Mouse (Mus musculus) adrenal gland, adult 18-20 months (tissue): Measurements from ENCODE around the gene Timm44. TPM values are rescaled to one million over a fixed set of nuclear protein-coding genes. Genes with fewer than 3 reads are reported as not detected.
"Not testable (repeated sequence)": the region's sequence is repeated elsewhere in the genome, so short reads cannot be mapped to it uniquely, and the experiment has no call there.

Experiments used
- DNase-seq, 2 experiments: peaks; one replicate each; pipeline ENCODE4 v3.0.0; 2021 to 2022; ENCODE audit warnings: low spot score in 2 of 2
- total RNA-seq, 2 experiments: library from RNA; stranded (reverse); gene quantifications; 1 replicate in 1 of 2; 2 replicates in 1 of 2; pipeline ENCODE4 v1.2.3; 2021

Timm44 gene
- total RNA-seq, 2 experiments from 2014 or later, result 99.4 to 107 TPM

DNA sequence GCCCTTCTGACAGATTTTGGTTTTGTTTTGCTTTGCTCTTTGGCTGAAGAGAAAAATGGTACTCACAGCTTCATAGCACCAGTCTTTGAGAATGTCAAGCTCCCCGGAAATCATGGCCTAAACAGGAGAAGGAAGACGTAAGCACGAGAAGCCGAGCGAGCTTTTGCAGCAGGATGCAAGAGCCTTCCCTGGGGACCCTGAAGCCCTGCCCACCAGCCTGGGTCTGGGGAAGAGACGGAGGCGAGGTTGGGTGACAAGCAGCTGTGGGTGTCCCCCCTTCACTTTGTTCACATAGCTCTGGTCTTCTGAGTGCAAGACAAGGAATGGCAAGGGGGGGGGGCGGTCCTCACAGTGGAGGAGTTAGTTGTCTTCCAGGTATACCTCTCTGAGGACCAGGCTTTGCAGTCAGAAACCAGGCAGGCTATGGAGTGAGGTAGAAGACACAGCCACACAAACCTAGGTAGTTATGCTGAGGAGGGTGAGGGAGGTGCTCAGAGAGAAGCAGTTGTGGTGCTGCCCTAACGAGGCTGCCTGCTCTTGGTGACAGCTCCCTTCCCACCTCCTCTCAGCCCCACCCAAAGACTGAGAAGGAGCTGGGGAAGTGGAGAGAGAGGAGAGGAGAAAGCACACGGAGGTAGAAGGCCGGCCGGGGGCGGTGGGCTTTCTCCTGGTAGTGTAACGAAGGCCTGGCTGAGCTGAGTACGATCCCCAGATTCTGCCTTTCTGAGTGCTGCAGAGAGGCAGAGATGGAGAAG, 10.4 kb downstream of the Timm44 start:
- DNase-seq, result no peak

DNA sequence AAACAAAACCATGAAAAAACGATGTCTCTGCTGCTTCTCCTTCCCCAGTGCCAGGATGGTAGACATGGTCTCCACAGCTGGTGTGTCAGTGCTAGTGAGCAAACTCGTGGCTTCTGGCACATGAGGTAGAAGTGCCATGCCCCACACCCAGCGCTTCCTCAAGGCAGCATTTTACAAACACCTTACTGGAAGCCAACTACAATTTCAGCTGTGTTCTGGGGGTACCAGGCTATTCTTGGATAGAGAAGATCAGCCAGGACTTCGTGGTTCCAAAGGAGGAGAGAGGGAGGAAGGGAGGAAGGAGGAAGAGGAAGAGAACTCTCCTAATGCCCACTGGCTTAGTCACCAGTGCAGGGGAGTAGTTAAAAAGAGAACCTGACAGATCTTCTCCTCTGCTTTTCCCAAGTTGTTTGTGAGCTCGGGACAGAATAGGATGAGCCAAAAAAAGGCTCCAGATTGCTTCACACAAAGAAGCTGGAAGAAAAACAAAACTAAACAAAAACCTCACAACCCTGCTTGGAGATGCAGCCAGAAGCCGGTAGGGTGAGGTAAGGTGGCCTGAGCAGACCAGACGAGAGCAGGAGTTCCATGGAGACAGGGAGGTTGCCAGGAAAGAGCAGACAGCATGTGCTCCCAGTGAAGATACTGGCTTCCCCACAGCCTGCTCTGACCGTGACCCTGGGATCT, 12.5 kb downstream of the Timm44 start:
- DNase-seq, result no peak

DNA sequence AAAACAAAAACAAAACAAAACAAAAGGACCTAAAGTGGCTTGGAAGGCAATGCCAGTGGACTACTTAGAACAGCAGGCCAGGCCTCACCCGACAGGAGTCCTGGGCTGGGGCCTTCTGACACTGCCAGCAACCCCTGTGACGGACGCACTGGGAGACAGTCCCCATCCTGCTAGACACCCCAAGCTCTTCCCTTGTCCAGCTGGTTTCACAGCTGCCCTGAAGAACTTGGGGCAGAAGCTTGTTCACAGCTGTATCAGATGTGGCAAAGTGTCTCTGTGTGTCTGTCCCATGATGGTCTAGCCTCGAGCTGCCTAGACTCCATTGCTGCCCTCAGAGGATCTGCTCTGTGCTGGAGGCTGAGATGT, 15.9 kb downstream of the Timm44 start:
- no peak for DNase-seq

DNA sequence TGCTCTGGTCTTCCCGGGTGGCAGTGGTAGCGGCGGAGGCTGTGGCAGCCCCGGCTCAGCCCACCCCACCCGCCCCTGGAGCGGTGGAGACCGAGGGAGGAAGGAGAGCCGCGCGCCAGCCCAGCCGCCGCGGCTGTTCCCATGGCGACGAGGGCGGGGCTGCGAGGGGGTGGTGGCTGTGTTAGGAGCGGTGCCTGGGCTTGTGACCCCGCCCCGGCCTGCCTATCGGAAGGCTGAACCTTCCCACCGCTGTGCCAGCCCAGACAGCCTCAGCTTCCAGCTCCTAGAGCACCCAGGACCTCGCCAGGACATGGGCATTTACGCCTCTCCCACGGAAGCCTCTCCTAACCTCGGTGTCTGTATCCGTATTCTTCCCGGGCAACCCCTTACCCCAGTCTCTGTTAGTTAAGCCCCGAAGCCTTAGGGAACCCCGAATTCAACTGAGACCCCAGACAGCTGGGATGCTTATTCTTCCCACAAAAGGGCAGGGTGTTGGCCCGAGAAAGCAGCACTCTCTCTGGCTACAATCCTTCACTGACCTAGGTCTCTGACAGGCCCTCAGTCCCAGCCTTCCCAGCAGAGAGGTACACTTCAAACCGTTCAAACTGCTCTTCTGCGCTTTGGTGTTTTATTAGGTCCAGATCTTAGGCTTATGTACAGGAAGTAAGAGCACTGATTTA, 16.4 kb downstream of the Timm44 start, which contains the start of gene Ctxn1:
Gene Ctxn1 (minus strand): TSS at position 150 of the 680 bp plus-strand sequence.
- peak; percentile 98 for DNase-seq

DNA sequence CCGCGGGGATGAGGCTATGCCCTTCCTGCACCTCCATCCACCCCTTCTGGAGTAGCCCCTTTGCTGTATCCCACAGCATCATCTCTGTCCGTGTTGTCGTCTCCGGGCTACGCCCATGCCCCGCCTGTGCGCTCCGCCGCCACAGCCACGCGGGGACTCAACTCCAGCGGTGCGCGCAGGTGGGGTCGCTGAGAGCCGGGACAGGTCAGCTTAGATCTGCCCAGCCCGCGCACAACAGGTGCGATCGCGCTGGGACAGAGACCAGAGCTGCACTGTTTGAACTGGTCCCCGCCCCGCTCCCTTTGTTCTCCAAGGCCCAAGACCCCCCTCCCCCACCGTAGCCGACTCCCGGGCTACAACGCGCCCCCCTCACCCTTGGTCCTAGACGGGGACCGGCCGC, 17.0 kb downstream of the Timm44 start:
- DNase-seq, result no peak

DNA sequence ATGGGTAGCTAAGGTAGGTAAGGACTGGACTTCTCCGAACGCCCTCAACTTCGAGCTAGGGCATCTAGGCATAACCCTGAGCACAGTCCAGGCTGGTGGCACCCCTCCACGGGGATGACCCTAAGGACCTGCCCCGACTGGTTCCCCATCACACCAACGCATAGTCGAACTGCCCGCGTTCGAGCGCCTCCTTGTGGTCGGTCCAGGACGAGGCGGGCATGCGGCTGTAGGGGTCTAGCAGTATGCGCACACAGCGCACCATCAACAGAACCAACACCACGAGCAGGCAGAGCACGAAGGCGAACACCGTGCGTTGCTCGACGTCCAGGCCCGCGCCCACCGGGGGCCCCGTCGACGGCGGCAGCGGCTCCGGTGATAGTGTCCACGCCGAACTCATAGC, 17.5 kb downstream of the Timm44 start:
- DNase-seq, result peak; percentile 67 to 73

DNA sequence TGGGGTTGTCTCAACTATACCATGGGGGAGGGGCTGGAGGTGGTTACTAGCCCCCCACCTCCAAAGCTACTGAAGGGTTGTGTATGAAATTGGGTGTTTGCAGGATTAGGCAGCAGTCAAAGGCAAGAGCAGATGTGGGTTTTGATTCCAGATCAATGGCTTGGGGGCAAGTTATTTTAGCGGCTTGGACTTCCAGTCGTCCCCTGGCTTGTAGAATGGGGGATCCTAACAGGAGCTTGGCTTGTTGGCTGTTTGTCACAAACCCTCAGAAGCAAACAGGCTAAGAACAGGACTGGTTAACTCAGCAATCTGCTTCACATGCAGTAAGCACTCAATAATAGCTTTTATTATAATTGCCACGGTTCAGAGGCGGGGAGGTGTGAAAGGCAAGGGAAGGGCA, 18.4 kb downstream of the Timm44 start:
- no peak for DNase-seq

DNA sequence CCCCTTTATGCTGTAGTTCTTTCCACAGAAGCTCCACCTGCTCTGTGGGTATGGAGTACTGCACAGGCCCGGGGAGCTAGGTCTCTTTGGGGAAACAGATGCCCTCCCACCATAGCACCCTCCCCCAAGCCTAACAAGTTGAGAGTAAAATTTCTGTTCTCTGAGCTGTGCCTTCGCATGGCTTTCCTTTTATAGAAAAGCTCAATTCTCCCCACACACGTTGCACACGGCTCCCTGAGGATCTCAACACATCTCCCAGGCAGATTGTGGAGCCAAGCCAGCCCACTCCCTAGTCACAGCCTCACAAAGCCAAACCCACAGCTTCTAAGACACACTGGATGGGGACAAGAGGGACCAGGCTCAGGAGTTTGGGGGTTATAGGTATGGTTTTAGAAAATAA, 18.8 kb downstream of the Timm44 start:
- DNase-seq, result no peak

DNA sequence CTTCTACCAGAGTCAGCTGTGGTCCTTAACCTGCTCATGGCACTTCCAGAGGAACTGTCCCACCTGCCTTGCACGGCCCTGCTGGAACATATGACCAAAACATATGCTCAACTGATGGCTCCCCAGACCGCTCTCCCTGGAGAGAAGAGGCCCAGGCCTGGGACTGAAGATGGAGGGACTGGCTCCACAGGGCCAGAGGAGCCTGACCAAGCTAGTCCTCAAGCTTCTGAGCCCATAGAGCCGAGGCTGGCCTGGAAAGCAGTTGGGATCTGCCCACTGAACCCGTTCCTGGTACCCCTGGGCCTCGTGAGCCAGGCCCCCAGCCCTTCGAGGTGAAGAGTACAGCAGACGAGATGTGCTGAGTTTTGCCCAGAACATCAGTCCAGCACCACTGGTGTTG, 20.2 kb downstream of the Timm44 start:
- DNase-seq, result not testable (repeated sequence)

DNA sequence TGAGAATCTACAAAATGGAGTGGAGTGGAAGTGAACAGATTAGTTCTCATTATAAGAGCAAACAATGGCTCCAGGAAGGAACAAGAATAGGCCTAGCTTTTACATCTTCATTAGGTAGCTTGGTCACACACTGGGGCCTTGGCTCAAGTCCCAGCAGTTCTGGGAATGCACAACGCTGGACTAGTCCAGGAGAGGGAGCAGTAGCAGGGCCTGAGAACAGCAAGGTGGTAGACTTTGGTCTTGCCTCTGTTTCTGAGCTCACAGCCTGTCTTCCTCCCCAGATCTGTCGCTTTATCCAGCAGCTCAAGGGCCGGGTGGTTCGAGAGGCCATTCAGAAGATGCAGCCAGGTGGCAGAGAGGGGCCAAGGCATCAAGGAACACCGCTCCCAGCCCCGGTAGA, 21.7 kb downstream of the Timm44 start:
- DNase-seq, result no peak

DNA sequence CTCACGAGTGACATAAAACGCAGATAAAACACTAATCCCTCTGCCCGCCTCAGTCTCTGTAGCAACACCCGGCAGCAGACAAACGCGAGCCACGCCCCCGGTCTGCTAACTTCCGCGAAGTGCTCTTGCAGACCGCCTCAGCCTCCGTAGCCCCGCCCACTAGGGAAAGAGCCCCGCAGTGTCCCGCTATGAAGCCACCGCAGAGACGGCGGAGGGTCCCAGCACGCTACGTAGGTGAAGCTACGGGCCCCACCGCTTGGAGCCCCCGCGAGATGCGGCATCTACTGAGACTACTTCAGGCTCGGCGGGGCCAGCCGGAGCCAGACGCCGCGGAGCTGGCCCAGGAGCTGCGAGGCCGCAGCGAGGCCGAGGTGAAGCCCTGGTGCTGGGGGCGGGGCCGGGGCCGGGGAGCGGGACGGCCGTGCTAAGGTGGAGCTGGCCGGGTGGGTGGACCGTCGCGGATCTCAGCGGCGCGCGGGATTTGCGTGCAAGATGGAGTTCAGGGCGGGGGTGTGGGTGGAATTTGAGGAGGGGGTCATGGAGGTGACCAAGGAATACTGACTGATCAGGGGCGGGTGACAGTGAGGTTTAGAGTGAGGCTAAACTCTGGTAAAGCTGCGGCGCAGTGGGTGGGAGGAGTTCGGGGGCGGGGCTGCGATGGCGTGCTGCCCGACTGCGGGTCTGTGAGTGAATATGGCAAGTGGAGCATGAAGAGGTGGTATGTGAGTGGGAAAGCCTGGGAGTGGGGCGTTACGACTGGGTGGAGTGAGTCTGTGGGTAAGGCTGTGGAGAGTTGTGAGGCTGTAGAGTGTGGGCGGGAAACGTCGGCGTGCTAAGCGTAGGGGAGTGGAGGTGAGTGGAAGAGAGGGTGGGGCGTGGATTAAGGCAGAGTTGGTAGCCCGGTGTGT, 22.5 kb downstream of the Timm44 start, which contains the start of gene Snapc2:
Gene Snapc2 (plus strand): TSS at position 147 of the 908 bp plus-strand sequence.
- DNase-seq, result peak; percentile 96

DNA sequence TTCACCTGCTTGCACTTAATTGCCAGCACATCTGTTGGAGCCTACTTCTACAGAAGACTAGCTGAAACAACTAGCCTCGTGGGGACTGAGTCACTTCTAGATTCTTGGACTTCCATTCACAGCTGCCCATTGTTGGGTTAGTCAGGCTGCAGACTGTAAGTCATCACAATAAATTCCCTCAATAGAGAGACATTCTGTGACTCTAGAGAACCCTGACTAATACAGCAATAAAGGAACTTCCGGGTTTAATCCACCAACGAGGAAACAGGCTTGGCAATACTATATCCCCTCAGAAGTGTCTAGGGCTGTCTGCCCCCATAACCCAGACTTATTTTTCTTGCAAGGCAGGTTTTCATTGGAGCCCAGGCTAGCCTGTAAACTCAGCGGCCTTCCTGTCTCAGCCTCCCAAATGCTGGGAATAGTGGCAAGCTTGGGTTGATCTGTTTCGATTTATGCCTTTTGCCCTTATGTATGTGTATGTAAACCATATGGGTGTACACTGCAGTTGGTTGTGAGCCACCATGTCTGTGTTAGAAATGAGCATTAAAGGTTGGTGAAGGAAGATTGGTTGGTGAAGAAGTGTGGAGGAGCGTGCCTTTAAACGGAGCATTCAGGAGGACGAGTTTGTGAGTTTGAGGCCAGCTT, 23.5 kb downstream of the Timm44 start:
- no peak for DNase-seq

DNA sequence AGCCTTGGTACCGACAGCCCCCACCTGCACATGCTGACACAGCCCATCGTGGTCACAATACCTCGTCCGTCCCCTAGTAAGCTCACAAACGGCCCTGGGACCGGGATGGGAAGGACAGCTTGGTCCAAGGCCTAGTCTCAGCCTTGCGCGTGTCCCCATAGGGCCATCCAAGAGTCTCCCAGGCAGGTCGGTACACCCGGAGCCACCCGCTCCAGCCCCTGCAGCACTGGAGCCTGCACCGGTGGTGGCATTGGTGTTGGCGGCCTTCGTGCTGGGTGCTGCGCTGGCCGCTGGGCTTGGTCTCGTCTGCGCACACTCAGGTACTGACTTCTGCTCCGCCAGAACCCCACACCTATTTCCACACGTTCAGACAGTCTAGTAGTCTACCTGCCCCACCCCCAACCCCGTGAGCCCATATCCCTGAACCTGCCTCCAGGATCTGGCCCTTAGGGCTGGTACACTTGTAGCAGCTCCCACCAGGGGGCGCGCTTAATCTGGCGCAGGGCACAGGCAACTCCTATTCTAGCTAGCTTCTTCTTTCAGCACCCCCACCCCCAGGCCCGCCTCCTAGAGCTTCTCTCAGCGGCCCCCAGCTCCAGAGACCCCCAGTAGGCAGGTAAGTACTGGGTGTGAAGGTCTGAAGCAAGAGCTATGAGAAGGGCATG, 25.3 kb downstream of the Timm44 start:
- peak; percentile 86 to 87 for DNase-seq

DNA sequence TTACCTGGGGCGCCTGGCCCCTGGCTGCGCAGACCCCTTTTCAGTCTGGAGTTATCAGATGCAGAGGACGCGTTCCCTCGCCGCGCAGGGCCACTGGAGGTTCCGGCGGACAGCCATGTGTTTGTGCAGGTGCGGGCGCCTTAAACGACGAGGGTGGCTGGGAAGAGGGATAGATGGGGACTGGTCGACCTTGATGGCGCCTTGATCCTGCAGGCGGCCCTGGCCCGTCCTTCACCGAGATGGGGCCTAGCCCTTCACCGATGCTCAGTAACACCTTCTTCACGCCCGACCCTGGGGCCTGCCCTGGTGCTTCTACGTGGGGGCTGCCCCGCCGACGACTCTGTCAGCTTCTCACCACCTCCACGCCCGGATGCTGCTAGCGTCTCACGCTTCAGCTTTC, 26.5 kb downstream of the Timm44 start:
- DNase-seq, result peak in 1 of 2 experiments; percentile 33

DNA sequence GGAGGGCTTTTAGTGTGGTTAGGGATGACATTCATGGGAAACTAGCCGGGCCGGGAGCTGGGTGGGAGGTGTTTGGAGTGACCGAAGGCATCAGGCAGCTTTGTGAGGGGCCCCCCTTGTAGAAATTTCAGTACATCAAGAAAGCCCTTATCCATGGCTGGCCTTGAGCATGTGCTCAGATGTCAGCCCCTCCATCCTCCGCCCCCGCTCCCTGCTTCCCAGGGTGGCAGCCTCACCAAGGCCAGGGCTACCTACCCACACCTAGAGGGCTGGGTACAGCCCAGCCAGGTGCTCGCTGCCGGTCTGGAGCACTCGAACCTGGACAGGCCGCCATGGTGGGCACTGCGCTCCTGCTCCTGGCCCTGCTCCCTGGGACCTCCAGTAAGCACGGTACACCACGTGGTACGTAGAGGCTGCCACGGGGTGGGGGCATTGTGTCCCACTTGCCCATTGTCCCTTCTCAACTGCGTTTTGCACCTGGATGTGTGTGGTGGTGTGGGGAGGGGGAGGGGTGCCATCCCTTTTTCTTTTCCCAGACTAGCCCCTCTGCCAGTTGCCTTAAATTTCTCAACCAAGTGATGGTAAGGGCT, 27.7 kb downstream of the Timm44 start, which contains the start of gene Tgfbr3l:
Gene Tgfbr3l (plus strand): TSS at position 264 of the 590 bp plus-strand sequence.
- peak in 1 of 2 experiments; percentile 37 for DNase-seq

DNA sequence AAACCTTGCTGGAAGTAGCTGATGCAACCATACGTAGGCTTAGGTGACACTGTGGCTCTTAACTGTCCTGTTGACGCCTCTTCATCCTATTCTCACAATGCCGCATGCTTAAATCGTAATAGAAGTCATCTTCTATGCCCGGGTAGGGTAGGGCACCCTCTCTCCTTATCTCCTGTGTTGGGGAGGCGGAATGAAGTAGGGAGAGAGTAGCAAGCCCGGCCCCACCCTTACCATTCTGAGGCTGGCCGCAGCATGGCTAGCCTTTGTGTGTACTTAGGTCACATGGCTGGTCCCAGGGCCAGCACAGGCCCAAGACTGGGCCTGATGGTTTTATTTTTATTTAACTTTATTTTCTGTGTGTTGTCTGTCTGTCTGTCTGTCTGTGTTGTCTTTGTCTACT, 28.5 kb downstream of the Timm44 start:
- no peak for DNase-seq

DNA sequence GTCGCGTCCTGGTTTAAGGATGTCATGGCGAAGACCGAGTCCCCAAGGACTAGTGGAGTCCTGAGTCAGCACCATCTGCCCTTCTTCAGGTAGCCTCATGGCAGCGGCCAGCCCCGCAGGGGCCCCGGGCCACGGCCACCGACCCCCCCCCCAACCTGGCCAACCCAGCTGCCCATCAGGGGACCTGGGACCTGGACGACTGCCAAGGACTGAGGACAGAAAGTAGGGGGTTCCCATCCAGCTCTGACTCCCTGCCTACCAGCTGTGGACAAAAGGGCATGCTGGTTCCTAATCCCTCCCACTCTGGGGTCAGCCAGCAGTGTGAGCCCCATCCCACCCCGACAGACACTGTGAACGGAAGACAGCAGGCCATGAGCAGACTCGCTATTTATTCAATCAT, 30.0 kb downstream of the Timm44 start:
- no peak for DNase-seq

DNA sequence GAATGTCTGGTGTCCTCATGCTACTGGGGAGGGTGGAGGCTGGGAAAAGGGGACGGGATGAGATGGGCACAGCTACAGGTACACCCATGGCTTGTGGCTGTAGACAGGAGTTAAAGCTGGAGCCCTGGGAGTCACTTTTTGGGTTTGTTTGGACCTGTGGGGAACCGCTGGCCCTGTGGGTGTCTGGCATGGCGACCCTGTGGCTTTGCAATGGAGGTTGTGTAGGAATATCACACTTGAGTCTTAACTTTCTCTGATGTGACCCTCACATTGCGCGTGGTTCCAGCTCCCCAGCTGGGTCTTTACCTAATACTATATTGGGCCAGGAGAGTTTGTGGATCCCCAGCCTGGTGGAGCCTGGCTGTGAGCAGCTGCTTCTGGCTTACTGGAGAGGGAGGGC, 30.7 kb downstream of the Timm44 start:
- DNase-seq, result no peak

DNA sequence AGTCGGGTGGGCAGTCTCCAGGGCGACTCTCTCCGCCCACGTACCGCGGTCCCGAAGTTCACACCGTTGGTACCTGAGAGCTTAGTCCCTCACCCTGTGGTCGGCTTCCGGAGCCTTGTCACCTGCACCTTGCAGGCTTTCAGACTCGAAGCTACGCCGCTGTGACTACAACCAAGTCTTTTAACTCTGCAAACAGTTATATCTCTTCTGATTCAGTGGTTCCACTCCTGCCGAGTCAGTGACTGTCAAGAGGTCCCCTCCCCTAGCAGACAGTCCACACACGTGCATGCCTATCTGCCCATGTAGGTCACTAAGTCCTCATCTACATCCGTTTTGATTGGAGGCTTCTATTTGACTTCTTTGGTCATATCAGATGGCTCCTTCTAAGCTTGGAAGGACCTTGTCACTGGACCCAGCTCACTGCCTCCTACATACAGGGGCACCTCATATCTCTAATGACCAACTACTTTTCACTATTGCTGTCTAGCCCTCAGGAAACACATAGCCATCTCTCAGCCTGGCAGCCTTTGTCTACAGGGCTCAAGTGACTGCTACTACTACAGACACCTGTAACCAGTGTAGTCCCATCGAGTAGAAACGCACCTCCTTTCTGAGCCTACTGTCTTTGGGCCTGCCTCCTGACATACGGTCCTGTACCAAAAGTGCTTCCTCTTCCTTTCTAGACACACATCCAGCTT, 36.4 kb downstream of the Timm44 start:
- no peak for DNase-seq
